Mouse (Mus musculus) megakaryocyte-erythroid progenitor cell, adult 5-6 weeks (primary cell): ENCODE results near the gene Tmbim6. TPM values are rescaled to one million over a fixed set of nuclear protein-coding genes. Genes with fewer than 3 reads are reported as not detected.
A peak's percentile ranks its signal among the peaks of the same experiment; 100 is the strongest.
"Not testable (repeated sequence)": the region's sequence is repeated elsewhere in the genome, so short reads cannot be mapped to it uniquely, and the experiment has no call there.

Source experiments
- ATAC-seq: replicated peaks from 2 replicates; pipeline ENCODE4 v1.8.0; 2016; ENCODE audit warnings: mild to moderate bottlenecking, inconsistent platforms; ENCODE audit not compliant: severe bottlenecking, poor library complexity, low FRiP score, low TSS enrichment
- total RNA-seq, 2 experiments: library from RNA; stranded (forward) in 1 of 2; stranded (reverse) in 1 of 2; fragments of 200-1000, 215-1000 nt in 1 of 2; fragments of >200 nt in 1 of 2; fragmentation: Nextera tagmentation in 1 of 2; gene quantifications; 2 replicates each; pipeline ENCODE4 v1.2.3; 2014 to 2017

Tmbim6 gene
- total RNA-seq, 2 experiments from 2014 or later, result 93.6 to 165 TPM

DNA sequence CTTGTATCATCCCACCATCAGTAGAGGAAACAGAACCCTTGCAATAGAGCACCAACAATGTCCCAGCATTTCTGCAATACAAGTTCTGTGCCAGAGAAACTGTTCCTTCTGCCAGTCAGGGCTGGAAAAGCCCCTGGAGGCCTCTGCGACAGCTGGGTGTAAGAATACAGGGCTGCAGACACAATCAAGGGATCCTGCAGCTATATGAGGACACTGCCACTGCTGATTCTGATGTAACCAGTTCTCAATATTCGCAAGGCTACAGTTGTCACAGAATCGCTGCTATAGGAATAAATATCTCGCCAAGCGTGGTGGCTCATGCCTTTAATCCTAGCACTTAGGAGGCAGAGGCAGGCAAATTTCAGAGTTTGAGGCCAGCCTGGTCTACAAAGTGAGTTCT lies 16.4 kb upstream of the Tmbim6 start:
- ATAC-seq, result no peak

- no peak for ATAC-seq
Observed at GRCm38 (mm10) chr15:99382893-99383292, 9.8 kb upstream of the Tmbim6 start.

GRCm38 (mm10) chr15:99384071-99384470 lies 8.6 kb upstream of the Tmbim6 start:
- no peak for ATAC-seq

GRCm38 (mm10) chr15:99386110-99386509 lies 6.6 kb upstream of the Tmbim6 start:
- ATAC-seq, result not testable (repeated sequence)

GRCm38 (mm10) chr15:99386796-99387195 lies 5.9 kb upstream of the Tmbim6 start:
- no peak for ATAC-seq

DNA sequence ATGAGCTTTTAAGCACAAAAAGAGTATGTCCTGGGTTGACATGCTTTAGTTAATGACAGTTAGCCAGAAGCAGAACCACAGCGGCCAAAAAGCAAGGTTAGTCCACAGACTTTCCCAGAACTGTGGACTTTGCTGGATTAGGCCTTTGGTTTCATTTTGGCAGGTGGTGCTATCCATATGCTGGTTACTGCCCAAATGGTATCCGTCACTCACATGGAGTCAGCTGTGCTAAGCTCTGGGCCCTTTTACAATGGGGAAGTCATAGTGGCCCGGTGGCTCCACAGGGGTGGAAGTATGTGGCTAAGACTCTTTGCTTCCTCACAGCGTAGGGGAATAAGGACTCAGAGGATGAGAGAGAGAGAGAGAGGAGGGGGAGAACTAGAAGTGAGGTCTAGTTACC lies 4.7 kb upstream of the Tmbim6 start:
- no peak for ATAC-seq

DNA sequence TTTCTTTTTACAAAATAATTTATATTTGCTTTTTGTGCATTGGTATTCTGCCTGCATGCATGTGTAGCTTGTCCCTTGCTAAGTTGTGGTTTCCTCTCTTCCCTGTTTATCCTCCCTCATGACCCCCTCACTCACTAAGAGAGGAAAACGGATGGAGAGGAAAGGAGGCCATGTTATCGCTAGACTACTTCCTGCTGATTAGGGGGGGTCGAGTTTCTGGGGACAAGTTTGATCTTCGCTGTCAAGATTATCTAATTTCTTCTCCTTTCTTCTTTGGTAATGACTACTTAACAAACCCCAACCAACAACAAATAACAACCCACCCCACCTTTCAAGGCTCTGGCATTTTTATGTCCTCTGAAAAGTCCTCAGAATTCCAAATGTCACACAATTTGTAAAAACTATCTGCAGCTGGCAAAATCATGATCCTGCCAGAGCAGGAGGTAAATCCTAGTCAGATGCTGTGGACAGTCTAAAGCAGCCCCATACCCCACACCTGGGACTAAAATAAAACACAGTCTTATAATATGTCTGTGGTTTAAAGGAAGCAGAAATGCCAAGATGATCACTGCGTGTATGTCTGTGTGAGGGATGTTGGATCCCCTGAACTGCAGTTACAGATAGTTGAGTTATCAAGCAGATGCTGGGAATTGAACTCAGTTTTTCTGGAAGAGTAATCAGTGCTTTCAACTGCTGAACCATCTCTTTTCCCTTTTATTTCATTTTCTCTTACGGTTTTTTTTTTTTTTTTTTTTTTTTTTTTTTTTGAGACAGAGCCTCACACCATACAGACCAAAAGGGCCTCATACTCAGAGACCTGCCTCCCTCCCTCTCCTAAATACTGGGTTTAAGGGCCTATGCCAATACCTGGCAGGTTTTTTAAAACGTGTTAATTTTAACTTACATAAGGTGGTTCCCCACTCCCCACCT lies 1.9 kb upstream of the Tmbim6 start:
- ATAC-seq, result no peak

- ATAC-seq, result no peak
Observed at GRCm38 (mm10) chr15:99391975-99392374, 707 bp upstream of the Tmbim6 start.

- peak; percentile 57 for ATAC-seq
Observed at GRCm38 (mm10) chr15:99393386-99394252, 937 bp downstream of the Tmbim6 start.

GRCm38 (mm10) chr15:99396462-99396861 lies 3.8 kb downstream of the Tmbim6 start:
- no peak for ATAC-seq

DNA sequence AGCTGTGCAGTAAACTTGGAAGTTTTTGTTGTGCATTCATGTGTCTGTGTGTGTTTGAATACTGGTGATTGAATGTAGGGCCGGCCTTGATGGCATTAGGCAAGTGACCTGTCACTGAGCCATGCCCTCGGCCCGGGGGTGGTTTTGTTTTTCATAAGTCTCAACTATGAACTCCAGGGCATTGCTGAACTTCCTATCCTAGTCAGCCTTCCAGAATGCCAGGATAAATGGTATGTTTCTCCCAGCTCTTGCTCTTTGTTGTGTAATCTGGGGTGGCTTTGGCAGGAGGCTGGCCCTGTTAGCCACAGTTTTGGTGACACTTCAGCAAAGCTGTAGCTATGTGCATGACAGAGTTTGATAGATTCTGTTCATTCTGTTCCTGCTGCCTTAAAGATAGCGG lies 4.2 kb downstream of the Tmbim6 start:
- ATAC-seq, result no peak

DNA sequence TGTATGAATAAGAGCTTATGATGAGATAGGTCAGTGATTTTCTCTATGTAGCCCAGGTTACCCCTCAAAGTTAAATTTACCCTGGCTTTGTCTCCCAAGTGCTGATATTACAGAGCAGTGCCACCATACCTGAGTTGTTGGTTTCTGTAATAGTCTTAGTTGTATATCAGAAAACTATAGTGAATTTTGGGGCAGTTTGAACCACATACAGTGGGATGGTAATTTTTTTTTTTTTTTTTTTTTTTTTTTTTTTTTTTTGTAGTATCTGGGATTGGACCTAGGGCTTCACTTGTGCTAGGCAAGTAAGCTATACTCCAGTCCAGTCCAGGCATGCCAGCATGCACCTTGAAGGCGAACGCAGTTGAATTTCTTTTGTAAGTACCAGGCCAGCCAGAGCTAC lies 4.9 kb downstream of the Tmbim6 start:
- no peak for ATAC-seq

DNA sequence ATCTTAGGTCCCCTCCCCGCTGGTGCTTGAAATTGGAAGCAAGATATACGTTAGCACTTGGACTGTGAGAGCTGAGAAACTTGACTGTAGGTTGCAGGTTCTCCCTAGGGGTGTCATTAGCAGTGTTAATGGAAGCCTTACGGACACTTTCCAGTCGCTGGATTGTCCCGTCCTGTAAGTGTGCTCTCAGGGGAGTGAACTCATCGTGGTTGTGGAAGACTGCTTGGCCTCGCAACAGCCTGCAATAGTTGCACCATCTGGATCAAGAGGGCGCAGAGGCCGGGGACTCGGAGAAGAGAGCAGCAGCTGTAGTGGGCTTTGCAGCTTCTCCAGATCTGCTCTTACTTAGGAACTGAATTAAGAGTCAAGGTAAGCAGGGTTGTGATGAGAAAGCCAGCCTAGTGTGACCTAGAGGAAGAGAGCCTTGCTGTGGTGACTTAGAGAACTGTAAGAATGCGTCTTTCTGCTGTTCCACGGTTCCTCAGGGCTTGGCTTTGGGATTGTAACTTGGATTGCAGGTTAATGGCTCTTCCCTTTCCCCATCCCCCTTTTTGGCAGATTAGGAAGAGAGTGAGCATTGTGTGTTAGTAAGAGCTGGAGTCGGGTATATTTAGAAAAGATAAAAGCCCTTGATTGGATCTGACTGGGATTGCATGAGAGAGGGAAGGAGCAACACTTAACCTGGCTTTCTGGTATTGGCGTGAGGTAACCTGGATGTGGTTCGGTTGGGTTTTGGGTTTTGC lies 7.0 kb downstream of the Tmbim6 start:
- ATAC-seq, result no peak

DNA sequence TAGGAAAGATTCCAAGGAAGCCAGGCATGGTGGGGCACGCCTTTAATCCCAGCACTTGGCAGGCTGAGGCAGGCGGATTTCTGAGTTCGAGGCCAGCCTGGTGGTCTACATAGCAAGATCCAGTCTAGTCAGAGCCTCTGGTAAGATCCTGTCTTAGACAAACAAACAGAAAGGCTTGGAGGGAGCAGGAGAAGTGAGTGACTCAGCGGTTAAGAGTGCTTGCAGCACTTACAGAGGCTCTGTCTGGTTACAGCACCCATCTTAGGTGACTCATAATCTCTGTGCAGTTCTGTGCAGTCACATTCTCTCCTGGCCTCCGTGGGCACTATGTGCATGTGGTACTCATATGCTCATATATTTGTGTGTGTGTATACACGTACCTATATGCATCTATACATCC lies 7.9 kb downstream of the Tmbim6 start:
- no peak for ATAC-seq

DNA sequence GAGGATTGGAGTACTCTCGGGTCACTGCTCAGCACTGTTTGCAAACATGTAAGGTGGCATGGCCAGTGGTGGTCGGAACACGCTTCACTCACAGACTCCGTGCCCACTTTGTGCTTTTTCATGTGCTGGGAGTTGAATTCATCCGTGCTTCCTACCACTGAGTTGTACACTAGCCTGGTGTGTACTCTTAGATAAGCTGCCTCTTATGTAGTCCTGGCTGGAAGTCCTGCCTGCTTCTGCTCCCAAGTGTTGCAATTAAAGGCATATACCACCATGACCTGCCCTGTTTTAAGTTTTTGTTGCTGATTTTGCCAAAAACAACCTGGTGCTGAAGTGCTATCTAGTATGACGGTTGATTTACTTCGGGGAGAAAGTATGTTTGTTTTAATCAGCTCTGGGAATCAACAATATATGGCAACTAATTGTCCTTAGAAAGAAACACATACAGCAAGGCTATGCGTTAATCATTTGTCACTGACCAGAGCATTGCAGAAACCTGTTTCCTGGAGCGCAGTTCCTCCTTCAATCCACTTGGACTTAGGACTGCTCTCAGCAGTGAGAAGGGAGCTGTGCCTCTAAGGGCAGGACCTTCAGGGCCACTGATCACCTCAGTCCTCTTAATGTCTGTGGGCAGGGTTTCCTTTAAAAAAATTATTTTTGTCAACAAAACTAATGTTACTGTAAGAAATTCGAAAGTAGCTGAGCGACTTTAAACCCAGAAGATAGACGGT lies 10.6 kb downstream of the Tmbim6 start:
- ATAC-seq, result no peak

- ATAC-seq, result no peak
Observed at GRCm38 (mm10) chr15:99405150-99405549, 12.5 kb downstream of the Tmbim6 start.

DNA sequence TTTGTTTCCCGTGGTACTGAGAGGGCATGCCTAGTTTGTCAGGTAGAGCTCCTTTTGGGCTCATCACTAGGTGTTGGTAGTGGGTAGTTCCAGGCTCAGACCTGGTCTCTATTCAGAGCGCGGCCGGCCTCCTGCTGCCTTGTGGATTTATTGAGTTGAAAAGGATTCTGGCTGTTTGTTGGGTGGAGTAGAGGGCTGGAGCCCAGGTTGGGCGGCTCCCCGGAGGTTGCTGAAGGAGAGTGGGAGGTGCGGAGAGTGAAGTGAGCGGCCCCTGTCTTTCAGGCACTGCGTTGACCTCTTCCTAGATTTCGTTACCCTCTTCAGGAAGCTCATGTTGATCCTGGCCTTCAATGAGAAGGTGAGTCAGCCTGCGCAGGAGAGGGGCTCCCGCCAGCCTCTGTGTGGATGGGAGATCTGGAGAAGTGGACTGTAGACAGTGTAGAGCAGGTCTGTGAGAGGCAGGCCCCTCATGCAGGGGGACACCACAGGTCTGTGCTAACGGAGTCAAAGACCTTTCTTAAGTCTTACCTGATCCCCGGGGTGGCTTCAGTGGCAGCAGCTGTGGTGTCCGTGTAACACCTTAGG lies 14.4 kb downstream of the Tmbim6 start:
- no peak for ATAC-seq

- no peak for ATAC-seq
Observed at GRCm38 (mm10) chr15:99408845-99409244, 16.2 kb downstream of the Tmbim6 start.

GRCm38 (mm10) chr15:99411747-99412146 lies 19.1 kb downstream of the Tmbim6 start:
- ATAC-seq, result no peak
